Mouse (Mus musculus) 3T3-L1 (cell line): ENCODE results near the gene Ccdc152.
"Not testable (repeated sequence)": the region's sequence is repeated elsewhere in the genome, so short reads cannot be mapped to it uniquely, and the experiment has no call there.

Experiments
- DNase-seq: peaks from one replicate; pipeline ENCODE4 v3.0.0-alpha.2; 2015; ENCODE audit warnings: low read depth, low spot score

Ccdc152 gene

GRCm38 (mm10) chr15:3279242-3279641 is 24.1 kb downstream of the Ccdc152 start:
- DNase-seq, result no peak

GRCm38 (mm10) chr15:3277391-3277790 is 25.9 kb downstream of the Ccdc152 start:
- DNase-seq, result no peak

- no peak for DNase-seq
These were observed 30.1 kb downstream of the Ccdc152 start for GRCm38 (mm10) chr15:3273191-3273590.

- peak; percentile 50 for DNase-seq
These were observed 32.1 kb downstream of the Ccdc152 start for GRCm38 (mm10) chr15:3271216-3271615.

- peak; percentile 85 for DNase-seq
These were observed 32.7 kb downstream of the Ccdc152 start for GRCm38 (mm10) chr15:3270646-3271077.

GRCm38 (mm10) chr15:3269996-3270645 is 33.2 kb downstream of the Ccdc152 start:
- DNase-seq, result peak; percentile 81

GRCm38 (mm10) chr15:3269496-3269895 is 33.8 kb downstream of the Ccdc152 start:
- DNase-seq, result peak; percentile 49

- no peak for DNase-seq
These were observed 35.1 kb downstream of the Ccdc152 start, which contains the start of gene Selenop for GRCm38 (mm10) chr15:3268247-3268646. Gene Selenop, plus strand, starts transcription at chr15:3268547.

- no peak for DNase-seq
These were observed 38.5 kb downstream of the Ccdc152 start for GRCm38 (mm10) chr15:3264828-3265227.

- DNase-seq, result no peak
These were observed 39.0 kb downstream of the Ccdc152 start for GRCm38 (mm10) chr15:3264293-3264692.

- no peak for DNase-seq
These were observed 40.4 kb downstream of the Ccdc152 start for GRCm38 (mm10) chr15:3262883-3263282.

- no peak for DNase-seq
These were observed 43.0 kb downstream of the Ccdc152 start for GRCm38 (mm10) chr15:3260309-3260708.

GRCm38 (mm10) chr15:3259025-3259424 is 44.3 kb downstream of the Ccdc152 start:
- DNase-seq, result no peak

- DNase-seq, result no peak
These were observed 51.6 kb downstream of the Ccdc152 start for GRCm38 (mm10) chr15:3251718-3252067.

GRCm38 (mm10) chr15:3251031-3251717 is 52.2 kb downstream of the Ccdc152 start:
- DNase-seq, result peak; percentile 62

- peak; percentile 33 for DNase-seq
These were observed 52.7 kb downstream of the Ccdc152 start for GRCm38 (mm10) chr15:3250620-3251019.

GRCm38 (mm10) chr15:3245036-3245435 is 58.3 kb downstream of the Ccdc152 start:
- DNase-seq, result not testable (repeated sequence)

GRCm38 (mm10) chr15:3237963-3238362 is 65.4 kb downstream of the Ccdc152 start:
- no peak for DNase-seq

GRCm38 (mm10) chr15:3236338-3236737 is 67.0 kb downstream of the Ccdc152 start:
- DNase-seq, result no peak

- DNase-seq, result no peak
These were observed 69.3 kb downstream of the Ccdc152 start for GRCm38 (mm10) chr15:3233837-3234551.

- no peak for DNase-seq
These were observed 71.0 kb downstream of the Ccdc152 start for GRCm38 (mm10) chr15:3232168-3232835.

GRCm38 (mm10) chr15:3231004-3231403 is 72.3 kb downstream of the Ccdc152 start:
- DNase-seq, result no peak
